Mouse (Mus musculus) midbrain, embryonic 11.5 days (tissue): ENCODE results near the gene Cdk5r2. TPM values are rescaled to one million over a fixed set of nuclear protein-coding genes. Genes with fewer than 3 reads are reported as not detected.

ENCODE experiments used
- ATAC-seq: fragments of 200-750 bp; cut with Nextera tagmentation; 2 replicates; pipeline ENCODE4 v1.8.0; 2017; ENCODE audit warnings: moderate TSS enrichment, moderate library complexity; ENCODE audit not compliant: low FRiP score
- DNase-seq: peaks from one replicate; pipeline ENCODE4 v3.0.0; 2015; ENCODE audit warnings: low spot score; ENCODE audit errors: missing footprints
- H3K27ac ChIP-seq: fragments of 300-500 bp; sonication (generic); 2 replicates; pipeline ENCODE4 v1.5.1; 2014; ENCODE audit warnings: low read depth, low read length
- H3K27me3 ChIP-seq: fragments of 300-500 bp; sonication (generic); 2 replicates; pipeline ENCODE4 v1.6.1; 2014; ENCODE audit warnings: mild to moderate bottlenecking, low read length, moderate library complexity, mixed read lengths; ENCODE audit not compliant: control insufficient read depth, insufficient read depth
- H3K36me3 ChIP-seq: fragments of 300-500 bp; sonication (generic); 2 replicates; pipeline ENCODE4 v1.6.1; 2014; ENCODE audit warnings: mild to moderate bottlenecking, low read length, moderate library complexity, mixed read lengths; ENCODE audit not compliant: control insufficient read depth, insufficient read depth
- H3K4me1 ChIP-seq: fragments of 300-500 bp; sonication (generic); 2 replicates; pipeline ENCODE4 v1.6.1; 2014; ENCODE audit warnings: low read length; ENCODE audit not compliant: control insufficient read depth, insufficient read depth
- H3K4me2 ChIP-seq: fragments of 300-500 bp; sonication (generic); 2 replicates; pipeline ENCODE4 v1.6.1; 2014; ENCODE audit warnings: mild to moderate bottlenecking, moderate library complexity
- H3K4me3 ChIP-seq: fragments of 300-500 bp; sonication (generic); 2 replicates; pipeline ENCODE4 v1.5.1; 2014; ENCODE audit warnings: low read depth, low read length
- H3K9ac ChIP-seq: fragments of 300-500 bp; sonication (generic); 2 replicates; pipeline ENCODE4 v1.6.1; 2014; ENCODE audit warnings: low read length
- H3K9me3 ChIP-seq: fragments of 300-500 bp; sonication (generic); 2 replicates; pipeline ENCODE4 v1.6.1; 2016; ENCODE audit warnings: low read length; ENCODE audit not compliant: control insufficient read depth
- WGBS: fragments of 180-500 bp; shearing (Covaris S2); extraction: QIAGEN DNeasy Blood & Tissue Kit; methylation state at CpG from one replicate; pipeline ENCODE4 v1.1.7; 2014; 5-methylcytosine and 5-hydroxymethylcytosine counted together
- polyA plus RNA-seq: library from polyadenylated mRNA; unstranded; fragments of >200 nt; fragmentation: Nextera tagmentation; extraction: Ambion mirVana; gene quantifications from 2 replicates; pipeline ENCODE4 v1.2.1, GENCODE M21; 2014

Gene Cdk5r2
- polyA plus RNA-seq, 1 experiment from 2014 or later = 5.8 TPM

- ATAC-seq (no peak), DNase-seq (peak; percentile 21)
- Histone ChIP-seq H3K4me2 (no peak overlapping the region), H3K36me3 (no peaks in the 10 kb centered on the region), H3K4me1 (peaks cover 13% of the 10 kb centered on the region), H3K27me3 (no peaks in the 10 kb centered on the region), H3K4me3 (no peak overlapping the region), H3K9me3 (no peaks in the 10 kb centered on the region), H3K27ac (no peak overlapping the region), H3K9ac (no peak overlapping the region)
- WGBS = 63% methylated on average over 9 of the region's 9 CpGs
These were observed 8.4 kb upstream of the Cdk5r2 start for GRCm38 (mm10) chr1:74846341-74846740.

- Histone ChIP-seq H3K36me3 (no peaks in the 10 kb centered on the region), H3K27ac (no peak overlapping the region)
These were observed 5.8 kb upstream of the Cdk5r2 start for GRCm38 (mm10) chr1:74848946-74849345.

GRCm38 (mm10) chr1:74850251-74850650 is 4.5 kb upstream of the Cdk5r2 start:
- peak; percentile 85 for DNase-seq
- 23% methylated on average over 6 of the region's 6 CpGs for WGBS
- Histone ChIP-seq H3K4me1 (peaks cover 39% of the 10 kb centered on the region), H3K36me3 (no peaks in the 10 kb centered on the region), H3K27ac (no peak overlapping the region), H3K4me3 (no peak overlapping the region), H3K4me2 (no peak overlapping the region), H3K9me3 (no peaks in the 10 kb centered on the region), H3K27me3 (no peaks in the 10 kb centered on the region), H3K9ac (no peak overlapping the region)
- no peak for ATAC-seq

More at GRCm38 (mm10) chr1:74848946-74849345, 5.8 kb upstream of the Cdk5r2 start:
- Histone ChIP-seq H3K4me2 (no peak overlapping the region), H3K4me3 (no peak overlapping the region), H3K9ac (no peak overlapping the region), H3K27me3 (no peaks in the 10 kb centered on the region), H3K4me1 (peaks cover 33% of the 10 kb centered on the region), H3K9me3 (no peaks in the 10 kb centered on the region)
- 60% methylated on average over 5 of the region's 5 CpGs for WGBS
- DNase-seq = no peak
- ATAC-seq = no peak

DNA sequence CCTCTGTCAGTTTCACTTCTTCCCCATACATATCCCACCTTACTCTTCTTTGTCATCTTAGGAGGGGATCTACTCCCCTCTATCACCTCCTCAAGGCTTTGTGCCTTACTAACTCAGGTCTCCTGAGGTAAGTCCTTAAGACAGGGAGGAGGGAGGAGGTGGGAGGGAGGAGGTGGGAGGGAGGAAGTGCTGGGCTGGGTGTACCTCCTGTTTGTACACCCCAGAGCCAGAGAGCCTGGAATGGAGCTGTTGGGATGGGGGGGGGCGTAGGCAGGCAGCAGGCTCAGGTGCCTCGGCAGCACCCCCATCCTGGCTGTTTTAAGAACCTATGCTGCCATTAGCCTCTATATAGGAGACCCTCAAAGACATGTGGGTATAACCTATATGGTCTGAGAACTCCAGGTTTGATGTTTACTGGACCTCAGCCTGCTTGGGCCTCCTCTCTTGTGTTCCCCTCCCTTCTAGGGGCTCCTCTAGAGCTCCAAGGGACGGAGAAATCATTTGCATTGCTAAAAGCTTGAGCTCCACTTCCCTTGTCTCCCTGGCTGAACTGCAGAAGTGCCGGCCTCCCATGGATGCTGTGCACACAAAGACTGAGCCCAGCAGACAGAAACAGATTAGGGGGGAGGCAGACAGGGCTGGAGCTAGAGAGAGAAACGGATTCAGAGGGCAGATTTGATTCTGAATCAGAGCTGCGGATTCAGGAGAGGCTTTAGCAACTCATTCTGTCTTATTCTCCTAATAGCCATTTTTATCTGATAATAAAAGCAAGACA is 3.5 kb upstream of the Cdk5r2 start:
- H3K27ac ChIP-seq = peak overlapping the region; percentile 89
- peaks cover 40% of the 10 kb centered on the region for H3K4me1 ChIP-seq
- peak overlapping the region; percentile 59 for H3K9ac ChIP-seq
- no peaks in the 10 kb centered on the region; the same call in 1 of the 2 replicates for H3K27me3 ChIP-seq
- peak; percentile 72 for ATAC-seq
- peak; percentile 94 for DNase-seq
- no peaks in the 10 kb centered on the region for H3K36me3 ChIP-seq
- WGBS = 10% methylated on average over 6 of the region's 6 CpGs
- H3K9me3 ChIP-seq = no peaks in the 10 kb centered on the region
- H3K4me3 ChIP-seq = no peak overlapping the region
- peak overlapping the region; percentile 14; the same call in 1 of the 2 replicates for H3K4me2 ChIP-seq

- no peaks in the 10 kb centered on the region for H3K9me3 ChIP-seq
- under 1% methylated on average over 47 of the region's 48 CpGs for WGBS
- peak overlapping the region; percentile 84 for H3K9ac ChIP-seq
- DNase-seq (peak; percentile 95), ATAC-seq (no peak; the same call in 1 of the 2 replicates)
- H3K4me2 ChIP-seq = peak overlapping the region; percentile 79
- H3K27ac ChIP-seq = peak overlapping the region; percentile 59
- peak overlapping the region; percentile 67 for H3K4me3 ChIP-seq
- H3K27me3 ChIP-seq = peaks cover 5% of the 10 kb centered on the region; the same call in 1 of the 2 replicates
- H3K36me3 ChIP-seq = no peaks in the 10 kb centered on the region
- H3K4me1 ChIP-seq = peaks cover 60% of the 10 kb centered on the region
These were observed 422 bp downstream of the Cdk5r2 start for GRCm38 (mm10) chr1:74855156-74855555.

DNA sequence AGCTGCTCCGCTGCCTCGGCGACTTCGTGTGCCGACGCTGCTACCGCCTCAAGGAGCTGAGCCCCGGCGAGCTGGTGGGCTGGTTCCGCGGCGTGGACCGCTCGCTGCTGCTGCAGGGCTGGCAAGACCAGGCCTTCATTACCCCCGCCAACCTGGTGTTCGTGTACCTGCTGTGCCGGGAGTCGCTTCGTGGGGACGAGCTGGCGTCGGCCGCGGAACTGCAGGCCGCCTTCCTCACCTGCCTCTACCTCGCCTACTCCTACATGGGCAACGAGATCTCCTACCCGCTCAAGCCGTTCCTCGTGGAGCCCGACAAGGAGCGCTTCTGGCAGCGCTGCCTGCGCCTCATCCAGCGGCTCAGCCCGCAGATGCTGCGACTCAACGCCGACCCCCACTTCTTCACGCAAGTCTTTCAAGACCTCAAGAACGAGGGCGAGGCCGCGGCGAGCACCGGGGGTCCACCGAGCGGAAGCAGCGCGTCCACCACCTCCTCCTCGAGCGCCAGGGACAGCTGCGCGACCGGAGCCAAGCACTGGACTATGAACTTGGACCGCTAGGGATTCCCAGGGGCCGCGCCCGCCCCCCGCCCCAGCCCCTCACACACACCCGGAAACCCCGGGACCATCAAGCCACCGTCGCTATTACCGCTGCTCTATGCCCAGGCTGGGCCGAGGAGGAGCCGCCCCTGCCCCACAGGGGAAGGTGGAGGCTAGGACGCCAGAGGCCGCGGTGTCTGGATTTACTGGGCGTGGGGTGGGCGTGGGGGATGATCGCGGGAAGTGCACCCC is 1.1 kb downstream of the Cdk5r2 start:
- Histone ChIP-seq H3K9me3 (no peaks in the 10 kb centered on the region), H3K27me3 (peaks cover 5% of the 10 kb centered on the region; the same call in 1 of the 2 replicates), H3K4me2 (peak overlapping the region; percentile 79), H3K4me3 (peak overlapping the region; percentile 67), H3K36me3 (no peaks in the 10 kb centered on the region), H3K9ac (peak overlapping the region; percentile 84), H3K27ac (no peak overlapping the region), H3K4me1 (peaks cover 53% of the 10 kb centered on the region)
- DNase-seq (peak; percentile 95), ATAC-seq (no peak)
- under 1% methylated on average over 73 of the region's 74 CpGs for WGBS

DNA sequence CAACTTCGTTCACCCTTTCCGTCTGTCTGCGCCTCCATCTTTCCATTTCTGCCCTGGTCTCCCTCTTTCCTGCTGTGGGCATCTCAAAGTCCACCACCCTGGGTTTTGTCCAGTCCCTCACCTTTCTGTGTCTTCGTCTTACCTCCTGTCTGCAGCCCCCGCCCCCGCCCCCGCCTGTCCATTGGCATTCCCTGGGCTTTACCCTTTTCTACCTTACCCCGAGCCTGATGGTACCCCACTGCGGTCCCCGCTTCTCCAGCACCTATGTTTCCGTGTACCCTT is 1.6 kb downstream of the Cdk5r2 start:
- Histone ChIP-seq H3K27me3 (peaks cover 5% of the 10 kb centered on the region; the same call in 1 of the 2 replicates), H3K9me3 (no peaks in the 10 kb centered on the region), H3K9ac (peak overlapping the region; percentile 84), H3K4me3 (peak overlapping the region; percentile 67), H3K36me3 (no peaks in the 10 kb centered on the region), H3K4me2 (peak overlapping the region; percentile 79), H3K4me1 (peaks cover 49% of the 10 kb centered on the region), H3K27ac (no peak overlapping the region)
- WGBS = 2% methylated on average over 11 of the region's 11 CpGs
- DNase-seq (peak; percentile 91), ATAC-seq (no peak)

DNA sequence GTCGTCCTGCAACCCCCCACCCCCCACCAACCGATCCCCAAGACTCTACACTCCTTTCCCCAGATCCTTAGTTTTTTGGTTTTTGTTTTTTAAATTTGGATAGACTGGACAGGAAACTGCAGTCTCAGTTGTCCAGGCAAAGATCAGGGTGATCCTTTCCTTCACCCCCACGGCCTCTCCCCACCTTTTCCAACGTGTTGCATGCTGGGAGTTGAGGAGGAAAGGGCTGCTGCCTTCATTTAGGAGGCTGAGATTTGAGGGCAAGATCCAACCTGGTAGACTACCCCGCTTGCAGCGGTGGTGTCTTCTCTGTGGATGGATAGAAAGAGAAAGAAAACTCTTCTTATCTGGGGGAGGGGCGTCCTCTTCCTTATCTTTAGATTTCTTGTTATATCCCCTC is 2.1 kb downstream of the Cdk5r2 start:
- H3K4me2 ChIP-seq = peak overlapping the region; percentile 79
- DNase-seq = peak; percentile 90
- peak overlapping the region; percentile 84 for H3K9ac ChIP-seq
- no peak overlapping the region for H3K27ac ChIP-seq
- peaks cover 5% of the 10 kb centered on the region; the same call in 1 of the 2 replicates for H3K27me3 ChIP-seq
- H3K9me3 ChIP-seq = no peaks in the 10 kb centered on the region
- H3K4me1 ChIP-seq = peaks cover 45% of the 10 kb centered on the region
- 2% methylated on average over 7 of the region's 7 CpGs for WGBS
- H3K4me3 ChIP-seq = peak overlapping the region; percentile 67
- H3K36me3 ChIP-seq = no peaks in the 10 kb centered on the region
- no peak for ATAC-seq

GRCm38 (mm10) chr1:74857201-74857600 is 2.5 kb downstream of the Cdk5r2 start:
- H3K36me3 ChIP-seq = no peaks in the 10 kb centered on the region
- peaks cover 5% of the 10 kb centered on the region; the same call in 1 of the 2 replicates for H3K27me3 ChIP-seq
- H3K27ac ChIP-seq = no peak overlapping the region
- H3K4me2 ChIP-seq = peak overlapping the region; percentile 79
- H3K9me3 ChIP-seq = no peaks in the 10 kb centered on the region
- no peak for ATAC-seq
- WGBS = 2% methylated on average over 20 of the region's 20 CpGs
- peak overlapping the region; percentile 67 for H3K4me3 ChIP-seq
- peak overlapping the region; percentile 84 for H3K9ac ChIP-seq
- peaks cover 41% of the 10 kb centered on the region for H3K4me1 ChIP-seq
- DNase-seq = no peak
